Mouse (Mus musculus) cerebellum, postnatal 10 days (tissue): ENCODE data around the gene Mecom.
A peak's percentile ranks its signal among the peaks of the same experiment; 100 is the strongest.

Experiments
- DNase-seq, 2 experiments: peaks; one replicate each; pipeline ENCODE4 v3.0.0; 2021; ENCODE audit warnings: mixed read lengths in 2 of 2

Gene Mecom

DNA sequence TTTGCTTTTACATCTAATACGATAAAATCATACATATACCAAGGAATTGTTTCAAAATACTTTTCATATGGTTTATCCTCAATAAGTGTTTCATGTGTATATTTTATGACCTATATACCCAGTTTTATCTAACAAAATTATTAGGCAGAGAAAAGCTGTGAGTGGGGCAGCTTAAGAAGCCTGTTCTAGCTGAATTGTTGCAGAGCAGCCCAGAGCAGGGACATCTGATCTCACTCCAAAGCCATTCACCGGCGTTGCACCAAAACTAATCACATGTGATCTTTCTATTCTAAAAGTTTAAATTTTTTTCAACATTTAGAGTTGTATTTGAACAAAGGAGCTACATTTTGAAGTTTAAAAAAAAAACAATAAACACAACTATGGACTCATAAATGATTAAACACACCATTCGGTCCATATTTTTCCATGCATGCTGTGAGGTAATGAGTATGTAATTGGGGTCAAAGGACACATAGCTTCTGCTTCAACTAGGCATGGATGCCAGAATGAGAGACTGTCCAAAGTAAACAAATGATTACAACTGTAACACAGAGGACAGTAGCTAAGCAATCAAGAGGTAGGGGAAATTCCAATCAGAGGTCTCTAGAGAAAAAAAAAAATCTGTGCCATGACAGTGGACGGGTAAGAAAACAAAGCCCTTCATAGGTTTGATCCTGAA is 64.7 kb downstream of the Mecom start:
- DNase-seq, result no peak

DNA sequence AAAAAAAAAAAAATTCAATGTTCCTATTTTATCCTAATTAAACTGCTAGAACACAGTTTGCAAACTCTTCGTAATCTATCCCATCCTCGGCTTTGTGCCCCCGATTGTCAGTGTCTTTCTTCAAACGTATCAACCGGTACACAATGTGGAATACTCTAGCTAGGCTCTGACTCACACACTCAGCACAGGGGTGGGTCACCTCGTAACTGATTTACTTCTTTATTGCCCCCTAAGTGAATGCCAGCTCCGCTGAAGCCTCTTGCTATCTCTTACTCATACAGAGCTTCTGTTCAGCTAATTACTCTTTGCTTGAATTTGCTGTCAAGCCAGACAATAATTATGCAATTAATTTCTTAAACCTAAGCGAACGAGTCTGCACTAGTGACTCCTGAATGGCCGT is 66.1 kb downstream of the Mecom start:
- no peak for DNase-seq

DNA sequence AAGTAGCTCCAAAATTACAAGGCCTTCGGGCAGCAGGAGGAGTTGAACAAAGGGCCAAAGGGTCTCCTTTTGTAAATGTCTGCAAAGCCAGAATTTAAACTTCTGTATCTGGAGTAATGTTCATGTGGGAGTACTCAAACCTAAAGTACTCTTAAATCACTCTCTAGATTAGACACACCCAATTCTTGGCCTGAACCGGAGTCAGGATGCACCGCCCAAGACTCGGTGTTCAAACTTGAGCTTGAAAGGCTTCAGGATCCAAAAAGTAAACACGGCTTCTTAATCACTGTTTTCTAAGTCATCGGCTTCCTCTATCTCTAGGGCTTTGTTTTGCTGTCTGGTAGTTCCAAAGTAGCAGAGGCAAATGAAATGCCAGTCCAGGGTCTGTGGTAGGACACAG is 67.3 kb downstream of the Mecom start:
- no peak for DNase-seq

DNA sequence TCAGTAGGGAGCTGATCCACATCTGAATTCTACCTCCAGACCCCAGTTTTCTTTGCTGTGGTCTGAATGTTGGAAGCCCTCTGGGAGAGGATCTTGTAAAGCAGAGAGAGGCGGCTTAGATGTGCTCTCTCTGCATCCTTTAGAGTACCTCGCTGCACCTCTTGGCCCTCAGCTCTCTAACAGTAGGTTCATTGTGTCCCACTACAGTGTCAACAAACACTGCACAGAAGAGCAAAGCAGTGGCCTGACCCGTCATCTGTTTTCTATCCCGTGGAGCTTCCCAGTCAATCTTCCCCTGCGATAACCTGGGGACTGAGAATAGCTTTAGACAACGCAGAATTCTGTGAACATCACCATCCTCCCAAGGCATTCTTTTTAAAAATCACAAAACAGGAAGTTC is 69.6 kb downstream of the Mecom start:
- DNase-seq, result no peak

DNA sequence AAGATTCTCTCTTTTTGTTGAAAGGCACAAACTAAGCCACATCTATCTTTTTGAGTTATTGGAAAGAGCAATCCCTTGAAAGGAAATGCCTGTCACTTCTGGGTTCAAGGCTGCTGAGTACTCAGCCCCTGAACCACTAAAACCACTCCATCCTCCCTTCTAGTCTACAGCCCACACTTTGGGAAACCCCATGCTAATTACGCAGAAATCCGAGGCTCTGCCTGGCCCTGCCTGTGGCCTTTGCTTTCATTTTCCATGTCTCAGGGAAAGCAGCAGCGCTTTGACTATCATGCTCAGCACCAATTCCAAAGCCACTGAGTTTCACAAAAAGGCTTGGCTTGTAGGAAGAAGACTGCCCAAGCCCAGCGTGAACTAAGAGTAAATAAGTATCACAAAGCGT is 70.8 kb downstream of the Mecom start:
- DNase-seq, result no peak

DNA sequence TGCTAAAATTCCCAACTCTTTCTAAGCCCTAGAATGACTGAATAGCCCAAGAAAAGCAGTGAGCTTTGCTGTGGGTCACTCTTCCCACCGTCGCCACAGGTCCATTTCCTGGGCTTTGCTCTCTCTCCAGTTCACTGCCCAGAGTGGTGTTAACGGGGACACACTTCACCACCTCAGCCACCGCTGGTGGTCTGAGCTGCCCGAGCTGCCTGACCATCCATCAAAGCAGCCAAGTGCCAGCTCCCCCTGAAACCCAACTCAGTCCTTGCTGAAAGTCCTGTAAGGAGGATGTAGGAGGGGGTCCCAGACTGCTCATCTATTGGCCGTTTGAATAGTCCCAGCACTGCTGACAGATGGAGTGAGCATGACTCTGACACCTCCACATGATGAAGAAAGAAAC is 72.2 kb downstream of the Mecom start:
- DNase-seq, result no peak

DNA sequence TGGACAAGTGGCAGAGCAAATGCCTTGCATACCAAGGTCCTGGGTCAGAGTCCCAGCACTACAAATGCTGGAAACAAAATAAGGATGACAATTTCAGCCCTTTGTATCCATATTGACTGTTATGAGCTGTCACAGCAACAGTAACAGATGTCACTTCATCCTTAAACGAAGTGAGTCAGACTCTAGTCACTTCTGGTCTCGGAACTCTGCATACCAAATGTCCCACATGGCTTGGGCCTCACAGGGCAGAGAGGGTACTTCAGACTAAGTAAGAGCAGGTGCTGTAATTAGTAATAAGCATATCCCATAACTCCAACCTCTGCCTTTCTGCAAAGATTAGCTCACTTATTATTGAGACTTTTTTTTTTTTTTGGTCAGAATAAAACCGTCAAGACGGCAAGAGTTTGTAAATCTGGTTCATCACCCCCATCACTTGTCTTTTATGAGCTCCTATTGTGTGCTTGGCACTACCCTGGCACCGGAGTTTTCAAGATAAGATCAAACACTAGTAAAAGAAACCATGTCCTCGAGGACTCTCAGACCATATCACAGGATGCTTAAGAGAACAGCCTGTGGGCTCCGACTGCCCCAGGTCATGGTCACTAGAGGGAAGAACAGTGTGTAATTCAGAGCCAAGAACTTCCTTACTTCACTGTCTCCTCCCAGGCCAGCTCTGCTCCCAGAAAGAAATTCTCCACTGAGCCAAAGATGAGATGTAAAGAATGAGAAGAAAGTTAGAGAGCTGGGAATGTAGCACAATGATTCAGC is 79.6 kb downstream of the Mecom start:
- no peak for DNase-seq

DNA sequence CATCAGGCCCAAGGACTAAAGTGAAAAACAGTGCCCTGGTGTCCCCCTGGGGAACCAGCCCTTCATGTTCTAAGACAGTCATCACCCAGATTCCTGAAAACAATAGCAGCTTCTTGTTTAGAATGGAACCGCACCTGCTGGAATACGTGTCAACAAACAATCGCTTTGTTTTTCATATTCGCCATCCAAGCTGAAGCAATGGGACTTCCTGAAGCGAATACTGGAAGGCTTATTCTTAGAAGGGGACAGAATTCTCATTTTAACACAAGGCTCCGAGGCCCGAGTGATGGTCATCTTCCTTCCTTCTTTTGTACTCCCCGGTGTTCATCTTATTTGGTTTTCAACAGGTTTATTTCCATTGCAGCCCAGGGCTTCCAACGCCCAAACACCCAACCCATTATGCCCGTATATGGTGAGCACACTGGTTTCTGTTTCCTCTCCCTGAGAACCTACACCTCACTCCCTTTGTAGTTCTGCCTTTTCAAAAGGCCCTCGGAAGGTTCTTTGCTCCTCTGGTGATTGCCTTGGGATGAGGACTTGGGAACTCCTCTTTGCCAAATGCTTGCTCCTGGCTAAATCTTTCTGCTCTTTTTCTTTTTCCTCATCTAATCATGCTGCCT is 81.7 kb downstream of the Mecom start:
- DNase-seq, result no peak

DNA sequence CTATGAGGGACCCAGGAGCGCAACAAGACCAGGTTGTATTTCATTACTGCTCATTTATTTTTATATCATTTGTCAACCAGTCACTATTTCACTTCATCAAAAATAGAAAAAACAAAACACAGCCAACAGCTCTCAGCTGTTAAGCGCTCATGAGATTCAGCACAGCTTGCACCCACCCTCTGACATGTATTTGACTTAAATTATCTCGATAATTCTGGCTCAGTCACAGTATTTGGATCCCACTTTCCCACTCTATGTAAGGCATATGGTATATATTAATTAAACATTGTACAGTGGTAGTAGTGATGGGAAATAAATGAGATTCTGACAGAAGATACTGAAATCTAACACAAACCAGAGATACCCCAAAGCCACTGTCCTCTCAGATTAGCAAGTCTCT is 83.3 kb downstream of the Mecom start:
- no peak for DNase-seq

DNA sequence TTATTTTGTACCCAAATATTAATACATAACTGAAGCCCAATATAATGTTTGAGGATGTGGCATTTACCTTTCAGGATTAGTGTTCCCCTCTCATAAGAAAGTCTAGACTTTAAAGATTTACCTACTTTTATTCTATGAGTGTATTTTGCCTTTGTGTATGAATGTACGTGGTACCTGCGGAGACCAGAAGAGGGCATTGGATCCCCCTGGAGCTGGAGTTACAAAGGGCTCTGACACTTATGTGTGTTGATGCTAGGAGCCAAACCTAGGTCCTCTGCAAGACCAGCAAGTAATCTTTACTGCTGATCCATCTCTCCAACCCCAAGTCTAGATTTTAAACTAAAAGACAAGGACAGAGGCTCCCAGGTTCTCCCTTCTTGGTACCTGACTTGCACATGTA is 86.0 kb downstream of the Mecom start:
- DNase-seq, result no peak

DNA sequence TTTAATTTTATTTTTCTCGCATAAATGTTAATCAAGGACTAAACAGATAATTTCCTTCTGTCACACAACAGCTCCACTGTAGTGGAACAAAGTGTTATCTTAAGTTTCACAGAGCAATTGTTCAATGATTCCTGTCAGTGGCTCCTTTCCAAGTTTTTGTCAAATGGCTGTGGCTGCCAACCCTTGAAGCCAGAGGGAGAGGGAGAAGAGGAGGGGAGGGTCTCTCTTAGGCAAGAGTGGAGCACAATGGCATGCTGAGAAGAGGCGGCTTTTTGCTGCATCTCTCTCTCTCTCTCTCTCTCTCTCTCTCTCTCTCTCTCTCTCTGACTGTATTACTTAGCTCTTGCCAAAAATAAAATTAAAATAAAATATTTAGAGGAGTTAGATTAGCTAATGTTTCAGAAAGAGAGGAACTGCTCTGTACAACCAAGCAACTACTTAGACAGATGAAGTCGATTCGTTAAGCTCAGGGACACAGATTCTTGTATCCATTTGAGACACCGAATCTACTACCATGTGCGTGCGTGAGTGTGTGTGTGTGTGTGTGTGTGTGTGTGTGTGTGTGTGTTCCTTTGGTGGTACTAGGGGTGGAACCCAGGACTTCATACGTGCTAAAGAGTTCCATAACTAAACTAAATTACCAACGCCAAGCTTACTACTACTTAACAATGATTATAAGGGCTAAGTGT is 86.8 kb downstream of the Mecom start:
- peak; percentile 51 to 53 for DNase-seq

DNA sequence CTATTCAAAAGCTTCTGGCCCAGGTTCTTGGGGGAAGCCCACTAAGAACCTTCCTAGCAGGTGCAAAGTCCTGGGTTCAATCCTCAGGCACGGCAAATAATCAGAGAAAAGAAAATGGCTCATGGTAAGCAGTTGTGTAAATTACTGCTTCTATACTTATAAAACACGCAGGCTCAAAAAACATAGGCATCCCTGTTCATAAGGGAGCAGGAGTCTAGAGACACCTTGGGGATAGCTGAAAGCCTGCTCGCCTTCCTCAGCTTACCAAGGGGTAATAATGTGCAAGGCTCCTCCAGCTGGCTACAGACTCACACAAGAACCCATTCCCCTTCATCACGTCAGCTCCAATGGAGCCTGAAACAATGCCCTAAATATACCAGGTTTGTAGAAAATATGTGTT is 88.2 kb downstream of the Mecom start:
- no peak for DNase-seq

DNA sequence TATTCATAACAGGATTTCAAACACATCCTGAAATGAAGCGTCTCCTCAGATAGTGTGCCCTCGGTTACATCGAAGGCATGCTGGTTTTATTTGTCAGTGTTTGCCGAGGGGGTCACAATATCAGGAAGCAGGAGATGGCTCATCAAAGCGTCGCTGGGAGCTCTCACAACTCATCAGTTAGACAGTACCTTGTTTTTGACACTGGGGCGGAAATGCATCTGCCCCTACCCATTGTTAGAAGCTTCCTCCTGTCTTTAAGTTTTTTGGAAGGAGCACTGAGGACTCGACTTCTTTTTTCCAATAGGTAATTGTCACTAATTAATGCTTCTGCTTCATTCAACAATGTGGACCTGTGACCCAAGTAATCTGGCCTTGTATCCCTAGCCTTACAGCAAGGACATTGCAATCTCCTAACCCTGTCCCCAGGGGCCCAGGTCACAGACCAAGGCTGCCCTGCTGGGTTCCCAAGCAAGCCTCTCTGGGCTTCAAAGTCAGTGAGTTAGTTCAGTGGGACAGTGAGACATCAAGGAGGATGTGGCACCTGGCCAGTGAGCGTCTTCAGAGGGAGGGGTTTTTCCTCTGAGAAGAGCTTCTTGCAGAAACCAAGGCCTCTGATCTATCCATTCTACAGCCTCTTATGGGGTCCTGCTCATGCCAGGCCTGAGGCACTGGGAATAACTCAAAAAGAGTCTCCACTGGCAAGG is 89.7 kb downstream of the Mecom start:
- DNase-seq, result peak; percentile 8 to 16

DNA sequence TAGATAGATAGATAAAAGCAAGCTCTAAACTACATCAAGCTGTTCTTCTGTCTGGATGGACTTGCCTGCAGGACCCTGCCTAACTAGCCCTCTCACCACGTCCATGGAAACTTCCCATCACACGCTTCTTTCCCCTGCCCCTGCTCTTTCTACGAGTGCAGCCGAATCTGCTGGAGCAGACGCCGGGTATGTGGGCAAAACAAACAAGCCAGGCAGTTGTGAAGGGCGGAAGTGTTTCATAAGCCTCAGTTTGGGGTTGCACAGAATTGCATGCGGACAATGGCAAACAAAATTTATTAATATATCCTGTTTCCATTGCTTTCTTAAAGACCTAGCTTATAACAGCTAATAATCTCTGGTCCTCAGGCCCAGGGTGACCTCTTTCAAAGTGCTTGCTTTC is 91.9 kb downstream of the Mecom start:
- DNase-seq, result no peak

DNA sequence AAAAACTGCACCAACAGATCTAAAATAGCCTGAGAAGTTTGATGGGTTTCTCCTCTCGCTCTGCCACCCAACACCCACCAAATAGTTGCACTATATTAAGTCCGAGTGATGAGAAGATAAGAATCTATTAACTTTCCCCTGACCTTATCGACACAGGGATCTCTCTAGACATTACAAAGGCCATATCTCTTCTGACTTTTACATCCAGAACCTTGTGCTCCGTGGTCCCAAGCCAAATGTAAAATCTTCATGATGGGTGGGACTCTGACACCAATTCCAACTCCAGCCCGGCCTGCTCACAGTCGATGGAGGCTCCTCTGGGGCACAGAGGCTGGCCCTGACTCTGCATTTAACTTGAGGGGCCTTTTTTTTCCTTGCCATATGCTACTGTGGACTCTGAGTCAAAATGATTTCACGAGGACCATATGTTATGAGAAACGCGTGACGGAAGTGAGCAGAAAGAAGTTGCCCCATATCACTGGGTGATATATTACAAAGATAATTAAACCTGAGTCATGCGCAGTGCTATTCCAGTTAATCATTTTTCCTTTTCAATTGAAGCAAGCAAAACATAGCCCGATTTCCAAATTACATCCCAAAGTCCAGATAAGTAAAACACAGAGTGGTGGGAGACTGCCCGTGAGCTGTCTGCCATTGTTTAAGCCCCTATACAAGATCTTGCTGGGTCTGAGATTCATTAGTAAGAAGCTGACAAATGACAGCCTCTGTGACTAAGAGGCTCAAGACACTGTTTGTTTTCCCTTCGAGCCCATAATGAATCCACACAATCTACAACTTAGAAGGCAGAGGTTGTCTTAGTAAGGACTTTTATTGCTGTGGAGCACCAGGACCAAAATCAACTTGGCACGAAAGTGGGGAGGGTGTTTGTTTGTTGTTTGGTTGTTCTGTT is 94.0 kb downstream of the Mecom start:
- DNase-seq, result no peak

DNA sequence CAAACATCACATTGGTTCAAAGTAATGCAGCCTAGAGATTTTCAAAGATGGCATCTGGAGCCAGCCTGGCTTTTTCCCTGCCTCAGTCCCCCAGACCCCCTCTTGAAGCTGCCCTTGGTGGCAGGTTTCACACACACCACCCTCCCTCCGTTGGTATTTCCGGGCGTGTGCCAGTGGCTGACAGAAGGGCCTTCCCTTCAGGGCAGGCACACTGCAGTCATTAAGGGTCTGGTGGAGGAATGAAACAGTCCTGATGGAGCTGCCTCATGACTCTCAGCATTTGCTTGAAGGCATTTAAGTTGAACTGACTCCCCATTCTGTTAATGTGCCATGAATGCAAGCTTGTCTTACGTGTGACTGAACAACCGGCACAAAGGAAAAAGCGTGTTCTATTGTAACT is 94.8 kb downstream of the Mecom start:
- DNase-seq, result no peak

DNA sequence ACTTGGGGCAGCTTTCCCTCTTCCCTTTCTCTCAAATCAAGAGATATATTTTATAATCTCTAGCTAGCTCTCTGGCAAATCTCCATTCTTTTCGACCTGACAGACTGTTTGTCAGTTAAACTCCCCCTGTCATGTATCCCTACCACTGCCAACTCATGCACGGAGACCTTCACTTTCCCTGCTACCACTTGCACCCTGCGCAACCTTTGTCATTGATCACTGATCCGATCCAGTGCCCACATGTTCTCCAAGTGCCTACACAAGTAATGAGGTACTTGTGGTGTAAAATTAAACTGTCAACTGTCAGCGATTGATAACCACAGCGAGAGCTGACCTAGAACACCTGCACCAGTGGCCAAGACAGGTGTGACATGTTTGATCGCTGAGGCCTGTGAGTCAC is 95.3 kb downstream of the Mecom start:
- no peak for DNase-seq

DNA sequence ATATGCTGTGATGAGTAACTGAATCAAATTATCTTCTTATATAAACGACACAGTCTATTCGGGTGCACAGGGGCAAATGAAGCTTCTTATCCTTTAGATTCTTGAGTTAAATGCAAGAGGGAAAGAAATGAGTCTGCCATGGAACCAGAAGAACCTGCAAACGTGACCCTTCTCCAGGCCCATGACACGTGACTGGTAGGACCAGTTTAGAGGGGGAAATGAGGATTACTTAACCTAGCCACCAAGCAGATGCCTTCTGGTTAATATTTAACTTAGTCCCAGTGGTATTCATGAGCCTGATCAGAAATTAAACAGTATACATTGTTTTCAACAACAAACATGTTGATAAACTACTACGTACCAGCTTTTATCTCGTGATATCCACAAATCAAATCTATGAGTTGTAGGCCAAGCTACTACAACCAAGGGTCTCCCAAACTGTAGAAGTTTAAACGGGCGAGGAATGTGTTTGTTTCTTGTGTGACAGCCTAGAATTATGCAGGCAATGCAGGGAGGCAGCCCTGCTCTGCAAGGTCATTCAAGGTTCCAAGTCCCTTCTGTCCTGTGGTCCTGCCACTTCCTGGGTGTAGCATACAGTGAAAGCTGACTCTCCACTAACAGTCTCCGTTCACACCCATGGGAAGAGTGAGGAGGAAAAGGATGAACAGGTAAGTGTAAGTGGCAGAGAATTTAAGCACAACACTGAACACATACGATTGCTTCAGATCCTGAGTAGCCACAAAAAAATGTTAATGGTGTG is 97.4 kb downstream of the Mecom start:
- no peak for DNase-seq

DNA sequence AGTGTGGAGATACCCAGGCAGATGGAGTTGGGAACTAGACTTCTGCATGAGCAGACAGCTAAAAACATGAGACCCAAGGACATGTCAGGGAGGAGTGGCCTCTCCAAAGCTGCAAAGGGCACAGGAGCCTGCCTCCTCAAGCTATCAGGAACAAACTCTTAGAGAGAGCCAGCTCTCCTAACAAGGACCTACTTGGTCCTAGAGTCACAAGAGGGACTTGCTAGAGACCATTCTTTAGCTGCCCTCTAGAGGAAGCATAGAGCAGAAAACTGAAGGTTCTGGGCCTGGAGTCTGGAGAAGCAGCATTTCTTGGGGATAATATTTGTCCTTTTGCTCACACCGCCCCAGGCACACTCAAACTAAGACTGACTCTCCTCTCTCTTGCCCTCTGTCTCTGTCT is 99.2 kb downstream of the Mecom start:
- peak in 1 of 2 experiments; percentile 8 for DNase-seq

DNA sequence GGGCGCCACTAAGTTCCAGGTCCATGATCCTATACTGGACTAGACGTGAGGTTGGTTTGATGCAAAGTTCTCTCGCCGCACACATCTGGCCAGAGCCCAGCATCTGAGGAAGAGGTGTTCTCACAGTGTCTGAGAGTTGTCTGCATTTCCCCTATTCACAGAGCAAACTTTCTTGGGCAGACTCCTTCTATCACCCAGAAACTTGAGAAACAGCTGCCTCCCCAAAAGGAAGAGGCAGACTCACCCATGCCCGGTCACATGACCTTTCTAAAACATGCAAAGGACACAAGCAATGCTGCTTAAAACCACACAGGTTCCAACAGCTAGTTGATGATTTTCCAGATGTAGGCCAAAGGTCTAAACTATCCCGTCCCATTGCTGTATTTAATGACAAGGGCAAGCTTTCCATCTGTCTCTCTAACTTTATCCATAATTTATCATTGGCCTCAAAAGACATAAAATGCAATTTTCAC is 101.8 kb downstream of the Mecom start:
- DNase-seq, result no peak
